Mouse (Mus musculus) thymus, adult 2 months (tissue): Measurements from ENCODE around the gene Tmem266.

Experiments
- CTCF ChIP-seq: fragments of 200-500 bp; IDR thresholded peaks from 2 replicates; pipeline ENCODE4 v1.5.1; 2012; ENCODE audit warnings: mild to moderate bottlenecking, control low read depth, low read length, moderate library complexity, borderline replicate concordance; ENCODE audit not compliant: control insufficient read depth, poor library complexity, insufficient read depth; ENCODE audit errors: extremely low read depth
- POLR2A ChIP-seq: fragments of 200-500 bp; IDR thresholded peaks from 2 replicates; pipeline ENCODE4 v1.6.1; 2012; ENCODE audit warnings: mild to moderate bottlenecking, low read length, control low read depth, moderate library complexity; ENCODE audit not compliant: control insufficient read depth, poor library complexity, insufficient read depth; ENCODE audit errors: extremely low read depth

DNA sequence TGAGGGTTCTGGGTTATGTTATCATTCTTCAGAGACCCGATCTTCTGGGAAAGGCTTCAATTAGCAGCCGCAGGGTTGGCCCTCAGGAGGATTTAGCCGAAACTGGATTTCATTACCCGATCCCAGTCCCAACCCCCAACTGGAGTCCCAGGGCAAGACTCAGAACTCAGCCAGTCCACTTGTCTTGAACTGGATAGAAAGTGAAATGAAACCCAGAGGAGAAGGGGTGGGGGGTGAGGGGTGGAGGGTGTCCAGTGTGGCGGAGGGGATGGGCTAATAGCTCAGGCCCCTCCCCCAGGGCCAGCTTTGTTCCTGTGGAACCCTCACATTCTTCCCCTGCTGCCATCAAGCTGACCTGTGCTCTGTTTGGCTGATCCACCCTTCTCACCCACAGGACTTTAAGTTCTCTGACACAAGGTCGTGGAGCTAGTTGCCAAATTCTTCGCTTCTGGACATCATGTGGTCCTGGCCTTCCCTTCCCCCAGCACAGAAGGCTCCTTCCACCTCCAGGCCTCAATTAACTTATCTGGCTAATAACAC, 98.6 kb downstream of the Tmem266 start:
- TF ChIP-seq CTCF = no peak
- no peak for TF ChIP-seq POLR2A
